Mouse (Mus musculus): ENCODE results near the gene Sfrp4.

- TF ChIP-seq CTCF (IDR thresholded peaks at IDR 0.05; ENCODE audit: control insufficient read depth, insufficient read depth, low read length): no peak
- no peak for TF ChIP-seq POLR2A (IDR thresholded peaks at IDR 0.05; ENCODE audit: borderline replicate concordance, control insufficient read depth, low read depth, low read length)
These were observed 27.8 kb upstream of the Sfrp4 start for GRCm38 (mm10) chr13:19595141-19595540.
